Mouse (Mus musculus) myocyte (in vitro differentiated cells): ENCODE data around the gene Ttc3.

ENCODE experiments used
- MAX ChIP-seq: IDR thresholded peaks from one replicate; pipeline ENCODE4 v1.6.1; 2011; ENCODE audit warnings: low read depth, mild to moderate bottlenecking, control low read depth
- MYOD1 ChIP-seq, 3 experiments: IDR thresholded peaks; one replicate each; pipeline ENCODE4 v1.6.1; 2011; ENCODE audit warnings: control low read depth in 2 of 3, low read depth in 2 of 3, mild to moderate bottlenecking in 2 of 3, moderate library complexity in 1 of 3; ENCODE audit not compliant: insufficient read length in 2 of 3, control insufficient read depth in 1 of 3
- MYOG ChIP-seq, 3 experiments: IDR thresholded peaks; one replicate each; pipeline ENCODE4 v1.6.1; 2011; ENCODE audit warnings: control low read depth in 2 of 3, low read depth in 2 of 3, mild to moderate bottlenecking in 2 of 3; ENCODE audit not compliant: insufficient read length in 2 of 3, control insufficient read depth in 1 of 3, insufficient read depth in 1 of 3
- POLR2A ChIP-seq: IDR thresholded peaks from one replicate; pipeline ENCODE4 v1.6.1; 2011; ENCODE audit warnings: low read depth, mild to moderate bottlenecking, control low read depth, moderate library complexity; ENCODE audit not compliant: insufficient read length
- TCF12 ChIP-seq: IDR thresholded peaks from one replicate; pipeline ENCODE4 v1.6.1; 2011; ENCODE audit warnings: mild to moderate bottlenecking, control low read depth; ENCODE audit not compliant: poor library complexity, insufficient read depth, severe bottlenecking
- USF1 ChIP-seq: IDR thresholded peaks from one replicate; pipeline ENCODE4 v1.6.1; 2011; ENCODE audit warnings: low read depth, mild to moderate bottlenecking, control low read depth, moderate library complexity

DNA sequence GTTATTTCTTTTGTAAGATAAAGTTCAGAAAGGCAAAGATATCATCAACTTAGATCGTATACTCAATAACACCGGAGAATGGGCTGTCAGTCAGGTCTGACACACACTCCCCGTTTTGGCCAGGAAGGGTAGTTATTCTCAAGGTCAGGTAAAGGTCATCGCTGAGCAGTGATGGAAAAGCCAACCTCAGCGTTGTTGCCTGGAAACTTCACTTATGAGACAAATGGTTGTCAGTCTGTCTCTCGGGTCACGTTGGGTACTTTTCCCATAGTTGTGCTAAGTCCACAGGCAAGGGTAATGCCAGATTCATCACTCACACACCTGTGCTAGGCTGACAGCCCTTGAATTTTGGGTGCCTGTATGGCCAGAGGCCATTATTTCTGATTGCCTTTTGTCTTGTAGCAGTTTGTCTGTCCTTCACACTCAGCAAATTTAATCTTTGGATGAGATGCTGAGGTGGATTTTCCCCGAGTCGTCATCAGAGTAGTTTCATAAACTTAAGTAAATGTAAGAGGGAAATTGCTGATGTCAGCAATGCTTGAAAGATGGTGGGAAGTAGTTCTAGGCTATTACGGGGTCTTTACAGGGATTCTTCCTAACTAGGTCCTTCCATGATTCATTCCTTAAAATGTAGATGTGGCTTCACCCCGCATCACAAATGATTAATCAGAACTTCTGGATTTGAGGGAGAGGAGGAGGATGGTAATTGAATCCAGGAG, 13.5 kb upstream of the Ttc3 start:
- TF ChIP-seq POLR2A (no peak), USF1 (no peak), MYOD1 (IDR thresholded peaks at IDR 0.05; ENCODE audit: control insufficient read depth in 1 of 3, insufficient read length in 2 of 3, low read depth in 2 of 3) (no peak), MYOG (IDR thresholded peaks at IDR 0.05; ENCODE audit: control insufficient read depth in 1 of 3, insufficient read depth in 1 of 3, insufficient read length in 2 of 3, low read depth in 2 of 3) (no peak), TCF12 (no peak), MAX (no peak)
